Mouse (Mus musculus): ENCODE measurements at regions not wholly inside any gene's neighbourhood (a gene's known extent, or its start where the extent isn't known, plus 50 kb on each side); places are given as distances from the start of the nearest gene placed in this dataset.

- TF ChIP-seq CTCF (IDR thresholded peaks at IDR 0.05; ENCODE audit: low read depth, low read length): no peak
- TF ChIP-seq POLR2A (IDR thresholded peaks at IDR 0.05; ENCODE audit: extremely low read depth, insufficient read depth, low read length): no peak
Measured at GRCm38 (mm10) chr17:7619641-7620040, 207.5 kb downstream of the Fndc1 start.
